Mouse (Mus musculus) c-Kit-negative CD71-positive TER-119-positive erythroid progenitor cells, embryonic 14.5 days (primary cell): Measurements from ENCODE around the gene Ostf1.

Source experiments
- DNase-seq: peaks from one replicate; pipeline ENCODE4 v3.0.0-alpha.2; 2013; ENCODE audit warnings: low read depth, low spot score

Gene Ostf1

GRCm38 (mm10) chr19:18598265-18598926, 33.2 kb downstream of the Ostf1 start:
- no peak for DNase-seq

GRCm38 (mm10) chr19:18597772-18598171, 33.9 kb downstream of the Ostf1 start:
- DNase-seq: no peak

GRCm38 (mm10) chr19:18596876-18597275, 34.7 kb downstream of the Ostf1 start:
- DNase-seq: no peak

- no peak for DNase-seq
Observed at GRCm38 (mm10) chr19:18593722-18594121, 37.9 kb downstream of the Ostf1 start.

- DNase-seq: no peak
Observed at GRCm38 (mm10) chr19:18592919-18593318, 38.7 kb downstream of the Ostf1 start.

- DNase-seq: no peak
Observed at GRCm38 (mm10) chr19:18590942-18591354, 40.7 kb downstream of the Ostf1 start.

GRCm38 (mm10) chr19:18590234-18590633, 41.4 kb downstream of the Ostf1 start:
- DNase-seq: no peak

- DNase-seq: no peak
Observed at GRCm38 (mm10) chr19:18589276-18589675, 42.3 kb downstream of the Ostf1 start.

GRCm38 (mm10) chr19:18588801-18589200, 42.8 kb downstream of the Ostf1 start:
- DNase-seq: peak; percentile 1

- DNase-seq: peak; percentile 24
Observed at GRCm38 (mm10) chr19:18588243-18588642, 43.4 kb downstream of the Ostf1 start.

GRCm38 (mm10) chr19:18587118-18587517, 44.5 kb downstream of the Ostf1 start:
- DNase-seq: no peak

GRCm38 (mm10) chr19:18584621-18585020, 47.0 kb downstream of the Ostf1 start:
- DNase-seq: no peak

- DNase-seq: no peak
Observed at GRCm38 (mm10) chr19:18583706-18584105, 47.9 kb downstream of the Ostf1 start.

GRCm38 (mm10) chr19:18582887-18583286, 48.7 kb downstream of the Ostf1 start:
- no peak for DNase-seq

- DNase-seq: no peak
Observed at GRCm38 (mm10) chr19:18582226-18582625, 49.4 kb downstream of the Ostf1 start.

GRCm38 (mm10) chr19:18581046-18581445, 50.6 kb downstream of the Ostf1 start:
- DNase-seq: no peak

GRCm38 (mm10) chr19:18579012-18579358, 52.6 kb downstream of the Ostf1 start:
- no peak for DNase-seq

GRCm38 (mm10) chr19:18578216-18579011, 53.2 kb downstream of the Ostf1 start:
- DNase-seq: no peak

GRCm38 (mm10) chr19:18577348-18577747, 54.3 kb downstream of the Ostf1 start:
- no peak for DNase-seq

GRCm38 (mm10) chr19:18575891-18576290, 55.7 kb downstream of the Ostf1 start:
- no peak for DNase-seq

- no peak for DNase-seq
Observed at GRCm38 (mm10) chr19:18573907-18574306, 57.7 kb downstream of the Ostf1 start.

GRCm38 (mm10) chr19:18573443-18573842, 58.2 kb downstream of the Ostf1 start:
- no peak for DNase-seq

GRCm38 (mm10) chr19:18569496-18569895, 62.1 kb downstream of the Ostf1 start:
- no peak for DNase-seq
